Mouse (Mus musculus) lung, postnatal 0 days (tissue): ENCODE results near the gene Tnks1bp1. TPM values are rescaled to one million over a fixed set of nuclear protein-coding genes. Genes with fewer than 3 reads are reported as not detected.

Source experiments
- ATAC-seq: fragments of 200-750 bp; cut with Nextera tagmentation; 2 replicates; pipeline ENCODE4 v1.8.0; 2017; ENCODE audit warnings: moderate library complexity
- DNase-seq: peaks from one replicate; pipeline ENCODE4 v3.0.0-alpha.2; 2016; ENCODE audit warnings: low spot score
- H3K27ac ChIP-seq: fragments of 300-500 bp; sonication (generic); 2 replicates; pipeline ENCODE4 v1.5.1; 2014; ENCODE audit warnings: antibody characterized with exemption, mild to moderate bottlenecking, low read length, mixed read lengths
- H3K27me3 ChIP-seq: fragments of 300-500 bp; sonication (generic); replicated peaks from 2 replicates; pipeline ENCODE4 v1.6.1; 2014; ENCODE audit warnings: low read length, mixed read lengths; ENCODE audit not compliant: insufficient read depth
- H3K36me3 ChIP-seq: fragments of 300-500 bp; sonication (generic); 2 replicates; pipeline ENCODE4 v1.6.1; 2014; ENCODE audit warnings: low read length, mixed read lengths; ENCODE audit not compliant: insufficient read depth
- H3K4me1 ChIP-seq: fragments of 300-500 bp; sonication (generic); 2 replicates; pipeline ENCODE4 v1.6.1; 2014; ENCODE audit warnings: antibody characterized with exemption, low read depth, low read length, mixed read lengths; ENCODE audit not compliant: insufficient read depth
- H3K4me2 ChIP-seq: fragments of 300-500 bp; sonication (generic); replicated peaks from 2 replicates; pipeline ENCODE4 v1.6.1; 2014; ENCODE audit warnings: low read depth, mild to moderate bottlenecking, low read length, moderate library complexity, mixed read lengths
- H3K4me3 ChIP-seq: fragments of 300-500 bp; sonication (generic); 2 replicates; pipeline ENCODE4 v1.5.1; 2014; ENCODE audit warnings: low read depth, low read length
- H3K9ac ChIP-seq: fragments of 300-500 bp; sonication (generic); replicated peaks from 2 replicates; pipeline ENCODE4 v1.6.1; 2014; ENCODE audit warnings: low read depth, mild to moderate bottlenecking
- H3K9me3 ChIP-seq: fragments of 300-500 bp; sonication (generic); 2 replicates; pipeline ENCODE4 v1.6.1; 2016; ENCODE audit warnings: low read length, mixed read lengths
- CTCF ChIP-seq: IDR thresholded peaks from 2 replicates; pipeline ENCODE4 v1.5.1; 2016; ENCODE audit warnings: antibody characterized with exemption, mild to moderate bottlenecking
- EP300 ChIP-seq: IDR thresholded peaks from 2 replicates; pipeline ENCODE4 v1.6.1; 2016; ENCODE audit warnings: antibody characterized with exemption, mild to moderate bottlenecking, control low read depth
- WGBS: fragments of 180-500 bp; shearing (Covaris S2); extraction: QIAGEN DNeasy Blood & Tissue Kit; methylation state at CpG from one replicate; pipeline ENCODE4 v1.1.7; 2014; 5-methylcytosine and 5-hydroxymethylcytosine counted together
- polyA plus RNA-seq: library from polyadenylated mRNA; unstranded; fragments of >200 nt; fragmentation: Nextera tagmentation; extraction: Ambion mirVana; gene quantifications from 2 replicates; pipeline ENCODE4 v1.2.1, GENCODE M21; 2015

Tnks1bp1 gene
- polyA plus RNA-seq, 1 experiment from 2014 or later, result 40.3 TPM

GRCm38 (mm10) chr2:85022043-85022442 is 25.8 kb upstream of the Tnks1bp1 start:
- Histone ChIP-seq H3K4me1 (no peaks in the 10 kb centered on the region), H3K27me3 (no peaks in the 10 kb centered on the region), H3K4me2 (no peak overlapping the region), H3K36me3 (no peaks in the 10 kb centered on the region), H3K27ac (no peak overlapping the region), H3K4me3 (no peak overlapping the region), H3K9me3 (no peaks in the 10 kb centered on the region), H3K9ac (no peak overlapping the region)
- DNase-seq, result peak; percentile 67
- WGBS, result 23% methylated on average over 4 of the region's 4 CpGs
- no peak for ATAC-seq
- peak; percentile 86 for TF ChIP-seq CTCF
- TF ChIP-seq EP300, result no peak

DNA sequence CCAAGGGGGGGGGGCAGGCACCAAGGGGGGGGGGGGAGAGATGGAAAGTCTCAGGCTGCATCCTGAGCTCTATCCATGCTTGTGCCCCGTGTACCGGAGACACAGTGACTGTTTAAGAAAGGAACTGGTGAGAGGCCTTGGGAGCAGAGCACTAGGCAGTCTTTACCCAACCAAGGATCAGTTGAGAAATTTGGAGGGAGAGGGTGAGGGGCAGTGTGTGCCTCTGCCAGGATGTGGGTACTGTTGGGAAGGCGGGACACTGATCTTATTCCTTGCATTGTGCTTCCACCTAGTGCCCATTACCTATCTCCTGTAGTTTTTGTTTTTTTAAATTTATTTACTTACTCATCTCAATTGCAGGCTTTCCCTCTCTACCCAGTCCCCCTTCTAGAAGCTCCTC is 21.6 kb upstream of the Tnks1bp1 start:
- TF ChIP-seq CTCF, result no peak
- TF ChIP-seq EP300, result no peak
- no peak overlapping the region for H3K27ac ChIP-seq
- no peaks in the 10 kb centered on the region for H3K4me1 ChIP-seq
- no peaks in the 10 kb centered on the region for H3K9me3 ChIP-seq
- no peaks in the 10 kb centered on the region for H3K27me3 ChIP-seq
- H3K36me3 ChIP-seq, result no peaks in the 10 kb centered on the region
- WGBS, result 64% methylated on average over 3 of the region's 3 CpGs
- no peak overlapping the region for H3K4me3 ChIP-seq
- H3K4me2 ChIP-seq, result no peak overlapping the region
- DNase-seq (no peak), ATAC-seq (no peak)
- H3K9ac ChIP-seq, result no peak overlapping the region

DNA sequence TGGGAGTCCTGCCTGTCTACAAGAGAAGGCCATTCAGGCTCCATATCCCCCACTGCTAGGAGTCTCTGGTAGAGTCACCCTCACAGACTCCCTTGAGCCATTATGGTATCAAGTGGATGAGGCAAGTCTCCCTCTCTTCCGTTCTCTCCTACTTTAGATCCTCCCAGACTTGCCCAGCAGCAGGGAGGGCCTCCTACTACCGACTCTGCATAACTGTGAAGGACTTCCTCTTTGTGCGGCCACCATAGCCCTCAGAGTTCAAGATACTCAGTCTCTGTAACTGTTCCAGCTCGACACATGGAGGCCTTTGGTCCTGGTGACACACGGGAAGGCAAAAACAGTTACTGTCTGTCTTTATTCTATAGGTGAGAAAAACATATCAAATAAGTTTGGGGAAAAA is 20.5 kb upstream of the Tnks1bp1 start:
- no peaks in the 10 kb centered on the region for H3K27me3 ChIP-seq
- no peak overlapping the region for H3K9ac ChIP-seq
- WGBS, result 39% methylated on average over 5 of the region's 5 CpGs
- H3K4me2 ChIP-seq, result no peak overlapping the region
- H3K36me3 ChIP-seq, result no peaks in the 10 kb centered on the region
- DNase-seq (no peak), ATAC-seq (no peak)
- TF ChIP-seq CTCF (no peak), EP300 (no peak)
- H3K9me3 ChIP-seq, result no peaks in the 10 kb centered on the region
- H3K4me1 ChIP-seq, result no peaks in the 10 kb centered on the region
- no peak overlapping the region for H3K4me3 ChIP-seq
- H3K27ac ChIP-seq, result no peak overlapping the region

DNA sequence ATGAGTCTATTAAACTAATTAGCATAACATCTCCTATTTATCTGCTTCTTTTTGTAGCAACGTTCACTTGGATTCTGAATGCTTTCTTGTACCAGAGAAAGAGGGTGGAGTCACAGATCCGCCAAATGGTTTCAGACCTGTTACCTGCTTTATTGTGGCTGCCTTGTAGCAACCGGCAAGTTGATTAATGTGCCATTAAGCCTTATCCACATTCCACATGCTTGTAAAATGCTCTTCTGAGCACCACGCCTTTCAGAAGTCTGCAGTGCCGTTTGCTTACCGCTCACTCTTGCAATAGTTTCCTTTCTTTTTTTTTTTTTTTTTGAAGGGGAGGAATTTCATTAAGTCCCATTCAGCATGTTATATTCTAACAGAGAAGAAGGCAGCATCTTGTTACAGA is 17.9 kb upstream of the Tnks1bp1 start:
- Histone ChIP-seq H3K4me3 (no peak overlapping the region), H3K9ac (no peak overlapping the region), H3K4me1 (no peaks in the 10 kb centered on the region), H3K4me2 (no peak overlapping the region), H3K9me3 (no peaks in the 10 kb centered on the region), H3K27me3 (no peaks in the 10 kb centered on the region), H3K27ac (no peak overlapping the region), H3K36me3 (no peaks in the 10 kb centered on the region)
- 28% methylated on average over 6 of the region's 6 CpGs for WGBS
- ATAC-seq (peak; percentile 79), DNase-seq (peak; percentile 44)
- TF ChIP-seq CTCF, result no peak
- peak; percentile 43; the same call in 1 of the 2 replicates for TF ChIP-seq EP300

DNA sequence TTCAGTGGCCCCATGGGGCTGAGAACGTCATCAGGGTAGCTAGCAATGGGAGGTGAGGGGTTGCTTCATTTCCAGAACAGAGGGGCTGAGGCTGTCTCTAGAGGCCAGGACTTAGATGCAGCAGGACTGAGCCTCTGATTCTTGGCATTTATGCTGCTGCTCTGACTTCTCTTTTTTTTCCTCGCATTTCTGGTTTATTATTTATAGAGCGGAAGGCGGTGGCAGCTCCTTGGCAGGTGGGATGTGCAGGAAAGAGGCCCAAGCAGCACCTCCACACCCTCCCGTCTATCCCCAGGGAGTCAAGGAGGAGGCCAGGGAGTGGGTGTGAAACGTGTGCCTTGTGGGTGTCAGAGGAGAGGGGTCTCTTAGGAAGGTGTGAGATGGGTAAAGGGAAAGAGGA is 16.8 kb upstream of the Tnks1bp1 start:
- TF ChIP-seq EP300 (no peak), CTCF (no peak)
- no peaks in the 10 kb centered on the region for H3K4me1 ChIP-seq
- no peak for ATAC-seq
- H3K27me3 ChIP-seq, result no peaks in the 10 kb centered on the region
- H3K9ac ChIP-seq, result no peak overlapping the region
- no peak overlapping the region for H3K4me2 ChIP-seq
- no peaks in the 10 kb centered on the region for H3K36me3 ChIP-seq
- DNase-seq, result no peak
- H3K4me3 ChIP-seq, result no peak overlapping the region
- no peaks in the 10 kb centered on the region for H3K9me3 ChIP-seq
- no peak overlapping the region for H3K27ac ChIP-seq
- WGBS, result 54% methylated on average over 6 of the region's 6 CpGs

- Histone ChIP-seq H3K27ac (no peak overlapping the region), H3K4me1 (peaks cover 8% of the 10 kb centered on the region), H3K4me2 (no peak overlapping the region), H3K9ac (no peak overlapping the region), H3K4me3 (no peak overlapping the region), H3K27me3 (no peaks in the 10 kb centered on the region), H3K36me3 (no peaks in the 10 kb centered on the region), H3K9me3 (no peaks in the 10 kb centered on the region)
- TF ChIP-seq CTCF (no peak), EP300 (no peak)
- WGBS, result 70% methylated on average over 2 of the region's 2 CpGs
- ATAC-seq (no peak), DNase-seq (no peak)
These were observed 14.7 kb upstream of the Tnks1bp1 start for GRCm38 (mm10) chr2:85033121-85033520.

DNA sequence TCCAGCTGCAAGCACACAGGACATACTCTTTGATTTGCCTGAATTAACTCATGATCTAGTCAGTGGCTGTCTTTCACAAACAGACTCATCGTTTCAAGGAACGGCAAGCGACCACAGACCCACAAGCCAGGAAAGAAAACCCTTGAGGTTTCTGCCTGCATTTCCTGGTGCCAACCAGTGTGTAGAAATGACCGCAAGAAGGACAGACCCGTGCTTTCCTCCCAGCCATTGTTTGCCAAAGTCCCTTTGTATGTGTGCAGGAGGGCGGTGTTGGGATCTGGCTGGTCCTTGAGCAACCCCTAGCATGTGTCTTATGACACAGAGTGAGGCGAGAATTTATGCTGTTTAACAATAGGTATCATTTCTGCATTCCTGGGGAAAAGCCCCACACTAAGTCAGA is 13.7 kb upstream of the Tnks1bp1 start:
- Histone ChIP-seq H3K9ac (no peak overlapping the region), H3K4me1 (peaks cover 10% of the 10 kb centered on the region), H3K4me3 (no peak overlapping the region), H3K4me2 (no peak overlapping the region), H3K27me3 (no peaks in the 10 kb centered on the region), H3K36me3 (no peaks in the 10 kb centered on the region), H3K27ac (no peak overlapping the region), H3K9me3 (no peaks in the 10 kb centered on the region)
- DNase-seq, result no peak
- ATAC-seq, result no peak
- no peak for TF ChIP-seq CTCF
- no peak for TF ChIP-seq EP300
- 62% methylated on average over 7 of the region's 7 CpGs for WGBS
